Mouse (Mus musculus): ENCODE measurements around the gene Cnksr3. TPM values are rescaled to one million over a fixed set of nuclear protein-coding genes. Genes with fewer than 3 reads are reported as not detected.

Cnksr3 gene
- 7.1 and 9.9 TPM in 2 replicates for polyA plus RNA-seq (2012; ENCODE audit: low replicate concordance)

DNA sequence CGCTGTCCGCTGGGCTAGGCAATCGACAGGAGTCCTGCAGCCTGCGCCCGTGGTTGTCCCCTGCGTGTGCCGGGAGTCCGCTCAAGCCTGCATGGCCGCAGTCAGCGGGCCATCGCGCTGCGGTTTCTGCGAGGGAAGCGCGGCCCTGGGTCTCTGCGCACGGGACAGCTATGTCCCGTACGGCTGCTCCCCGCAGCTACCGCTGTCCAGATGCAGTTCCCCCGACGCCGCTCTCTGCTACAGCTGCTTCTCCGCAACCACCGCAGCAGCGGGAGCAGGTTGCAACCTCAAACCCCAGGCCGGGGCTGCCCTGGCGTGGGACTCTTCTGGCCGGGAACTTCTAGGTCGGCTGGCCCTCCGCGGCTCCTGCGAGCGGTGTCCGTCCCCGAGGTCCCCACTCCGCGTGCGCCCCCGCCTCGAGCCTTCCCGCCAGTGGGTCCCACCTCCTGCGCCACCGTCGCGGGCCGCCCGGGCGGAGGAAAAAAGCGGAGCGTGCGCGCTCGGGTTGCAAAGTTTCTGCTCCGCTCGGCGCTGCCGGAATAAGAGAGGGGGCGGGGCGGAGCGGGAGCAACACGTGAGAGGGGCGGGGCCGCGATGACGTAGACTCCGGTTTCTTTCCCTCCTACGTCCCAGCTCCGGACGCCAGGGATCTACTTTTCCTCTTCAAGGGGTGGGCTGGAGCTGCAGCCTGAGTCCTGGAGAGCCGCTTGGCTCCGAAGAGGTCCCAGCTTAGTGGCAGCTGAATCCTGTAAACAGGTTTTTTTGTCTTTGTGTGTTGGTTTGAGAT, at the start of gene Cnksr3:
Gene Cnksr3 (minus strand): TSS at position 542 of the 787 bp plus-strand sequence.

Other genes with a start within 250 kb of the Cnksr3 start
- gene Ipcef1, start 159.8 kb downstream of the Cnksr3 start, polyA plus RNA-seq (2012; ENCODE audit: low replicate concordance), result 1.6 and 2.8 TPM in 2 replicates

All from hematopoietic multipotent progenitor cell, adult 10-12 weeks (in vitro differentiated cells).